Mouse (Mus musculus) thymus, adult 2 months (tissue): ENCODE data around the gene 1700061G19Rik.

Experiments
- CTCF ChIP-seq: fragments of 200-500 bp; IDR thresholded peaks from 2 replicates; pipeline ENCODE4 v1.5.1; 2012; ENCODE audit warnings: mild to moderate bottlenecking, control low read depth, low read length, moderate library complexity, borderline replicate concordance; ENCODE audit not compliant: control insufficient read depth, poor library complexity, insufficient read depth; ENCODE audit errors: extremely low read depth
- POLR2A ChIP-seq: fragments of 200-500 bp; IDR thresholded peaks from 2 replicates; pipeline ENCODE4 v1.6.1; 2012; ENCODE audit warnings: mild to moderate bottlenecking, low read length, control low read depth, moderate library complexity; ENCODE audit not compliant: control insufficient read depth, poor library complexity, insufficient read depth; ENCODE audit errors: extremely low read depth

- TF ChIP-seq CTCF (no peak), POLR2A (no peak)
These were observed 2.1 kb downstream of the 1700061G19Rik start for GRCm38 (mm10) chr17:56877426-56877825.
